Mouse (Mus musculus) liver, embryonic 13.5 days (tissue): ENCODE measurements around the gene Olfr223. TPM values are rescaled to one million over a fixed set of nuclear protein-coding genes. Genes with fewer than 3 reads are reported as not detected.
"Not testable (repeated sequence)": the region's sequence is repeated elsewhere in the genome, so short reads cannot be mapped to it uniquely, and the experiment has no call there.

Experiments used
- ATAC-seq: fragments of 200-750 bp; cut with Nextera tagmentation; 2 replicates; pipeline ENCODE4 v1.8.0; 2017; ENCODE audit warnings: low read depth, mild to moderate bottlenecking, moderate number of reproducible peaks, moderate library complexity
- DNase-seq: peaks from one replicate; pipeline ENCODE4 v3.0.0; 2022
- H3K27ac ChIP-seq: fragments of 300-500 bp; sonication (generic); 2 replicates; pipeline ENCODE4 v1.5.1; 2015; ENCODE audit warnings: moderate library complexity, mild to moderate bottlenecking, inconsistent platforms
- H3K27me3 ChIP-seq: fragments of 300-500 bp; sonication (generic); 2 replicates; pipeline ENCODE4 v1.6.1; 2015; ENCODE audit warnings: mild to moderate bottlenecking, inconsistent platforms
- H3K36me3 ChIP-seq: fragments of 300-500 bp; sonication (generic); 2 replicates; pipeline ENCODE4 v1.6.1; 2015; ENCODE audit warnings: mild to moderate bottlenecking, inconsistent platforms
- H3K4me1 ChIP-seq: fragments of 300-500 bp; sonication (generic); replicated peaks from 2 replicates; pipeline ENCODE4 v1.6.1; 2015; ENCODE audit warnings: inconsistent platforms
- H3K4me2 ChIP-seq: fragments of 300-500 bp; sonication (generic); 2 replicates; pipeline ENCODE4 v1.6.1; 2015; ENCODE audit warnings: inconsistent platforms, mild to moderate bottlenecking, moderate library complexity
- H3K4me3 ChIP-seq: fragments of 300-500 bp; sonication (generic); replicated peaks from 2 replicates; pipeline ENCODE4 v1.5.1; 2015; ENCODE audit warnings: mild to moderate bottlenecking, inconsistent platforms
- H3K9ac ChIP-seq: fragments of 300-500 bp; sonication (generic); 2 replicates; pipeline ENCODE4 v1.6.1; 2015; ENCODE audit warnings: mild to moderate bottlenecking, inconsistent platforms
- H3K9me3 ChIP-seq: fragments of 300-500 bp; sonication (generic); replicated peaks from 2 replicates; pipeline ENCODE4 v1.6.1; 2016; ENCODE audit warnings: inconsistent platforms
- WGBS: fragments of 180-500 bp; shearing (Covaris S2); methylation state at CpG from one replicate; pipeline ENCODE4 v1.1.7; 2015; ENCODE audit not compliant: insufficient replicate concordance; 5-methylcytosine and 5-hydroxymethylcytosine counted together
- polyA plus RNA-seq: library from polyadenylated mRNA; unstranded; fragments of >200 nt; fragmentation: Nextera tagmentation; extraction: Ambion mirVana; gene quantifications from 2 replicates; pipeline ENCODE4 v1.2.1, GENCODE M21; 2015

Olfr223 gene
- polyA plus RNA-seq, 1 experiment from 2014 or later: not detected

DNA sequence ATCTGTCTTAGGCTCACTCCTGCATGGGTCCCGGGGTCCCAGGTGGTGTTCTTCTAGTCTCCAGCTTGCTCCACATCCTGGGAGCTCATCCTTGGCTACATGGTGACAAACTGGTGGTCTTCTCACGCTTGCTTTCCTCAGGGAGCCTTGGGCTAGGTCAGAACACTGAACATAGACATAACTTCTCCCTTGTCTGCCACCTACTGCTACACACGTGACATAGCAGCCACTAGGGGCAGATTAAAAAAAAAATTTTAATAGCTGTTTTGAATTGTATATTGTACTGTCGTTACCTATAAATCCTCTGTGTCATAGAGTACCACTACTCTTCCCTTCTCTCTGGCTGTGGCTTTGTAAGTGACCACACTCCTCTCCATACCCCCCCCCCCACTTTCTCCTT, 3.0 kb upstream of the Olfr223 start:
- H3K27ac ChIP-seq: no peak overlapping the region
- H3K4me3 ChIP-seq: no peak overlapping the region
- H3K27me3 ChIP-seq: no peaks in the 10 kb centered on the region
- no peak for DNase-seq
- no peaks in the 10 kb centered on the region for H3K36me3 ChIP-seq
- no peaks in the 10 kb centered on the region for H3K9me3 ChIP-seq
- no peak overlapping the region for H3K9ac ChIP-seq
- H3K4me2 ChIP-seq: no peak overlapping the region
- H3K4me1 ChIP-seq: no peaks in the 10 kb centered on the region
- no peak for ATAC-seq
- WGBS: 27% methylated on average over 4 of the region's 4 CpGs

DNA sequence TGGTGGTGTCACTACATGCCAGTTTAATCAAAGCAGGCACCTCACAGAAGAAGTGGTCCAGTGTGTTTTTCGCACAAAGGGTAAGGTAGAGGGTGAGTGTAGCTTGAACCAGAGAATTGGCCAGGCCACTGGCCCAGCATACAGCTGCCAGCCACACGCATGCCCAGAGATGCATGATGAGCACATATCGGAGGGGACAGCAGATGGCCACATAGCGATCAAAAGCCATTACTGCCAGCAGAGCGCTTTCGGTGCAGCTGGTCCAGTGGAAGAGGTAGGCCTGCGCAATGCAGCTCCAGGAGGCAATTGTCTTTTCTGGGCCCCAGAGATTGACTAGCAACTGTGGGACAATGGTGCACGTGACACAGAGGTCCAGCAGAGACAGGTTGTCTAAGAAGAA, 3.6 kb downstream of the Olfr223 start:
- Histone ChIP-seq H3K27me3 (no peaks in the 10 kb centered on the region), H3K9me3 (no peaks in the 10 kb centered on the region), H3K4me1 (no peaks in the 10 kb centered on the region), H3K9ac (no peak overlapping the region), H3K36me3 (no peaks in the 10 kb centered on the region), H3K27ac (no peak overlapping the region), H3K4me2 (no peak overlapping the region), H3K4me3 (no peak overlapping the region)
- WGBS: 79% methylated on average over 8 of the region's 8 CpGs
- DNase-seq (no peak), ATAC-seq (no peak)

DNA sequence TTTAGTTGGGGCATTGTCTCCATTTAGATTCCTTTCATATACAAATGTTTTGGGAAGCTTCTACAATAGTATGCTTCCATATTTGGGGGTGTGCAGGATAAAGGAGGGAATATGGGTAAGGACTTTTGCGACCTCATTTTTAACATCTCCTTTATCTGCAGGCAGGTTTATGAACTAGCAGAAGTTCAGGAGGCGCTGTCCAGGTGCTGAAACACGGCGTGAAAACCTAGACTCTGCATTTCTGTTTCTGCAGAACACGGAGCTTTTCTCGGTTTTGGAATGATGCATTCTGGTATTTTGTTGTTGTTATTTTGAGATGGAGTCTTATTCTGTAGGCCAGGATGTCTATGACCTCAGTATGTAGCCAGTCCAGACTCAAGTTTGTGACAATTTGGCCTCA, 8.6 kb downstream of the Olfr223 start:
- DNase-seq (no peak), ATAC-seq (no peak)
- Histone ChIP-seq H3K9ac (no peak overlapping the region), H3K4me3 (no peak overlapping the region), H3K27ac (no peak overlapping the region), H3K9me3 (no peaks in the 10 kb centered on the region), H3K4me2 (no peak overlapping the region), H3K4me1 (no peaks in the 10 kb centered on the region), H3K27me3 (no peaks in the 10 kb centered on the region), H3K36me3 (no peaks in the 10 kb centered on the region)
- 19% methylated on average over 6 of the region's 6 CpGs for WGBS

DNA sequence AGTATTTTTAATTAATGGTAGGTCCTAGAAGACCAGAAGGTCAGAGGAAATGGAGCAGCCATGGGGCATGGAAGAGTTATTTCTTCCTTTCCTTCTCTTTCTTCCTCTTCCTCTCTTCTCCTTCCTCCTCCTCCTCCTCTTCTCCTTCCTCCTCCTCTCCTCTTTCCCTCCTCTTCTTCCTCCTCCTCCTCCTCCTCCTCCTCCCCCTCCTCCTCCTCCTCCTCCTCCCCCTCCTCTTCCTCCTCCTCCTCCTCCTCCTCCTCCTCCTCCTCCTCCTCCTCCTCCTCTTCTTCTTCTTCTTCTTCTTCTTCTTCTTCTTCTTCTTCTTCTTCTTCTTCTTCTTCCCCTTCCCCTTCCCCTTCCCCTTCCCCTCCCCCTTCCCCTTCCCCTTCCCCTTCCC, 17.0 kb downstream of the Olfr223 start, which contains the start of gene Olfr222:
Olfr222 (minus strand) TSS at position 101 of the 400 bp plus-strand sequence.
- not testable (repeated sequence) for H3K36me3 ChIP-seq, H3K27ac ChIP-seq, DNase-seq, H3K9ac ChIP-seq, H3K9me3 ChIP-seq, H3K4me3 ChIP-seq, H3K4me1 ChIP-seq, ATAC-seq, H3K4me2 ChIP-seq
- peaks cover 18% of the 10 kb centered on the region for H3K27me3 ChIP-seq

DNA sequence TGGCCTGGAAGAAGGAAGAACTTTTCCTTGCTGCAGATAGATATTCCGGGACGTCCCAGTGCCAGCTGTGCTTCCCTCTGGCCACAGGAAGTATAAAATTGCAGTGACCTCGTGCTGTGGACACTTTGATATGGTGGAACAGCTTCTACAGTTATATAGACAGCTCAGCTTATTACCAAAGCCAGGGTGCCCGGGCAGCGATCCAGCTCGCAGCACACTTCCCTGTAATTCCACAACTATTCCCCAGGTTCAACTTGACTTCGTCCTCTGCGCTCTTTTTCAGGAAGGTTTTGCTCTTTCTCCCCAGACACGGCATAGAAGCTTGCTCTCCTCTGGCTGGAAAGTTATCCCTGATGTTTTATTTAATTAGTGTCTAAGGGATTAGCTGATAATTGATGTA, 17.4 kb downstream of the Olfr223 start:
- no peak for DNase-seq
- H3K9me3 ChIP-seq: no peaks in the 10 kb centered on the region
- H3K9ac ChIP-seq: no peak overlapping the region
- H3K27ac ChIP-seq: no peak overlapping the region
- no peaks in the 10 kb centered on the region for H3K4me1 ChIP-seq
- WGBS: 45% methylated on average over 9 of the region's 9 CpGs
- H3K27me3 ChIP-seq: peaks cover 22% of the 10 kb centered on the region
- H3K36me3 ChIP-seq: no peaks in the 10 kb centered on the region
- no peak overlapping the region for H3K4me3 ChIP-seq
- no peak for ATAC-seq
- H3K4me2 ChIP-seq: no peak overlapping the region

DNA sequence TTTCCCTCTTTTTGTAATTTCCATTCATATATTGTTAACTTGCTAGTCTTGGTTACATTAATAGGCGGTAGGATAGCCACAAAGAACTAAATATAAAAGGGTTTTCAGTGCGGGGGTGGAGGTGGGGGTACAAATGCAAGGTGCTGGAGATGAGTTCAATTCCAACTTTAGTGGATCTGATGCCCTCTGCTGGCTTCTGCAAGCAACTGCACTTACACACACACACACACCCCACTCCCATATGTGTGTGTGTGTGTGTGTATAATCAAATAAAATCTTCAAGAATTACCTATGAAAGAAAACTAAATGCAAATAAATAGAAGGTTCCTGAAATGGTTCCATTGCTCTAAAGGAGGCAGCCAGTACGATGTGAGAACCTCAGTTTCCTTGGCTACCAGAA, 23.8 kb downstream of the Olfr223 start:
- DNase-seq (no peak), ATAC-seq (no peak)
- WGBS: 29% methylated on average over 3 of the region's 3 CpGs
- Histone ChIP-seq H3K4me1 (no peaks in the 10 kb centered on the region), H3K9me3 (no peaks in the 10 kb centered on the region), H3K27me3 (peaks cover 23% of the 10 kb centered on the region), H3K36me3 (no peaks in the 10 kb centered on the region), H3K9ac (no peak overlapping the region), H3K4me2 (no peak overlapping the region), H3K4me3 (no peak overlapping the region), H3K27ac (no peak overlapping the region)

DNA sequence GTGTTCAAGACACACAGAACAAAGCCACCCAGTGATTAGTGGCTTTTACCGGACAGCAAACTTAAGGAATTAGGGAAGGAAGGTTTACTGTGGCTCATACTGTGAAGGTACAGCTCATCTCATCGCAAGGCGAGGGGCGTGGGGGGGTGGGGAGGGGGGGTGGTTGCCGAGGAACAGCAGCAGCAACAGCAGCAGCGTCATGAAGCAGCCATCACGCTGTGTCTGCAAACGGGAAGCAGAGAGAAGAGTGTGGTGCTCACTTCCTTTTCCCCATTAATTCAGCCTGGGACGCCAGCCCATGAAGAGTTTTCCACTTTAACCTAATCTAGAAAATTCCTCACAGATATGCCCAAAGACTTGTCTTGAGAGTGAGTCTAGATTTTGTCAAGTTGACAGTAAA, 30.3 kb downstream of the Olfr223 start:
- WGBS: 56% methylated on average over 9 of the region's 9 CpGs
- ATAC-seq (no peak), DNase-seq (no peak)
- no peaks in the 10 kb centered on the region for H3K27me3 ChIP-seq
- no peak overlapping the region for H3K4me2 ChIP-seq
- no peaks in the 10 kb centered on the region for H3K9me3 ChIP-seq
- no peak overlapping the region for H3K4me3 ChIP-seq
- no peaks in the 10 kb centered on the region for H3K4me1 ChIP-seq
- H3K9ac ChIP-seq: no peak overlapping the region
- H3K27ac ChIP-seq: no peak overlapping the region
- H3K36me3 ChIP-seq: no peaks in the 10 kb centered on the region

DNA sequence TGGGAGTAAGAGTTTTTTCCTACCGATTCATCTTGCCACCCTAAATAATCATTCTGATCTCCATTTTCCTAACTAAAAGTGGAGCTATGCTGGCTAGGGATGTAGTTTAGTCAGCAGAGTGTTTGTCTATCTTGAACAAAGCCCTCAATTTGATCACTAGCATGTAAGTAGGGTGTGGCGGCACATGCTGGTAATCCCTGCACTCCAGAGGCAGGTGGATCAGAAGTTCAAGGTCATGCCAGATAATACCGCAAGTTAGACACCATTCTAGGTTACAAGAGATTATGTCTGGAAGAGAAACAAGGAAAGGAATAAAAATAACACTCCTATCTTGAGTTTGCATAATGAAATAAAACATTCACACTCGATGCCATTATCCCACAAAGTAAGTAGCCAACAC, 30.8 kb downstream of the Olfr223 start:
- ATAC-seq (no peak), DNase-seq (no peak)
- H3K9ac ChIP-seq: no peak overlapping the region
- no peaks in the 10 kb centered on the region for H3K27me3 ChIP-seq
- no peaks in the 10 kb centered on the region for H3K4me1 ChIP-seq
- no peak overlapping the region for H3K4me2 ChIP-seq
- no peaks in the 10 kb centered on the region for H3K9me3 ChIP-seq
- no peaks in the 10 kb centered on the region for H3K36me3 ChIP-seq
- WGBS: 73% methylated on average over 4 of the region's 4 CpGs
- no peak overlapping the region for H3K27ac ChIP-seq
- no peak overlapping the region for H3K4me3 ChIP-seq

DNA sequence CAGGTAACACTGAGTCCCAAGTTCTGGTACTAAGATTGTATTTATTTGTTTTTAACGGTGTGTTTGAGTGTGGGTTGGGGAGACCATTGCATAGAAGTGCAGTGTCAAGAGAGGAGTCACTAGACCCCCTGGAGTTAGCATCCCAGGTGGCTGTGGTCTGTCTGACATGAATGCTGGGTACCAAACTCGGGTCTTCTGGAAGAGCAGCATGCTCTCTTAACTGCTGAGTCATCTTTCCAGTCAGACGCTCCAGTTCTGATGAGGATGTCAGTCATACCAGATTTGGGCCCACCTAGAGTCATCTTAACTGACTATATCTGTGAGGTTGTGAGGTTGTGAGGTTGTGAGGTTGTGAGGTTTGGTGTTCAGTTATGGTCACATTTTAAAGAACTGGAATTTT, 32.2 kb downstream of the Olfr223 start:
- H3K27ac ChIP-seq: no peak overlapping the region
- H3K4me1 ChIP-seq: no peaks in the 10 kb centered on the region
- no peak overlapping the region for H3K9ac ChIP-seq
- ATAC-seq (no peak), DNase-seq (no peak)
- H3K4me3 ChIP-seq: no peak overlapping the region
- no peaks in the 10 kb centered on the region for H3K27me3 ChIP-seq
- WGBS: 44% methylated on average over 3 of the region's 3 CpGs
- H3K36me3 ChIP-seq: no peaks in the 10 kb centered on the region
- no peak overlapping the region for H3K4me2 ChIP-seq
- no peaks in the 10 kb centered on the region for H3K9me3 ChIP-seq

DNA sequence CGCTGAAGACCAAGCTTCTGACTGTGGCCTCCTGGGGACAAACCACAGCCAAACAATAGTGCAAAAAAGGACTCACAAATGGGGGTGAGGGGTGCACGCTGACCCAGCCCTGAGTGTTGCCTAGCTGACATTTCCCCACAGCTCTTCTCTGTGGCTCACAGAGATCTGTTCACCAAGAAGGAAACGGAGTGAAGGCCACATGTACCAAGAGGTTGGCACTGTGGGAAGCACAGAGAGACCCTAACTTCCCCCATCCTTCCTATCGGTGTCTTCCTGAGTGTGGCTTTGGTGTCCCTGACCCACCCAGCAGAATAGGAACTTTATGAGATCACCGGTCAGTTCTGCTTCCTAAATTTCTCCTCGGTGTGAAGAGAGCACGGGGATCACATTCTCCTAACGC, 38.6 kb downstream of the Olfr223 start:
- DNase-seq: no peak
- 24% methylated on average over 8 of the region's 8 CpGs for WGBS

DNA sequence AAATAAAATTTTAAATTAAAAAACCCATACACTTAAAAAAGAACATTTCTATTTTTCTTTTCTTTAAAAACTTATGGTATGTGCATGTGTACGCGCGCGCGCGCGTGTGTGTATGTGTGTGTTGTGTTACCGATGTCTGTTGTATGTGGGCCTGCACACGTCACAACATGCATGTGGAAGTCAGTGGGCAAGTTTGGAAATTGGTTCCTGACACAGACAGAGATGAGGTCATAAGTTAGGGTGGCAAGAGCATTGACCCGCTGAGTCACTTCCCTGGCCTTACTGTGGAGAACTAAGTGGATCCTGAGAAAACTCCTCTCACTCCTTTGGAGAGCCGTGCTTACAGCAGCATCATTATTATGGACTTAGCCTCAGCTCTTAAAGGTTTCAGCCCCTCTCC, 39.0 kb downstream of the Olfr223 start:
- H3K9ac ChIP-seq: no peak overlapping the region
- no peak overlapping the region for H3K4me2 ChIP-seq
- no peaks in the 10 kb centered on the region for H3K36me3 ChIP-seq
- H3K4me3 ChIP-seq: no peak overlapping the region
- no peak for DNase-seq
- no peaks in the 10 kb centered on the region for H3K4me1 ChIP-seq
- WGBS: 79% methylated on average over 11 of the region's 11 CpGs
- no peak for ATAC-seq
- H3K27me3 ChIP-seq: no peaks in the 10 kb centered on the region
- no peak overlapping the region for H3K27ac ChIP-seq
- H3K9me3 ChIP-seq: no peaks in the 10 kb centered on the region

More for the DNA sequence above, 38.6 kb downstream of the Olfr223 start:
- no peaks in the 10 kb centered on the region for H3K4me1 ChIP-seq
- H3K4me2 ChIP-seq: no peak overlapping the region
- H3K9ac ChIP-seq: no peak overlapping the region
- H3K36me3 ChIP-seq: no peaks in the 10 kb centered on the region
- no peak for ATAC-seq
- H3K4me3 ChIP-seq: no peak overlapping the region
- H3K27me3 ChIP-seq: no peaks in the 10 kb centered on the region
- H3K9me3 ChIP-seq: no peaks in the 10 kb centered on the region
- H3K27ac ChIP-seq: no peak overlapping the region

DNA sequence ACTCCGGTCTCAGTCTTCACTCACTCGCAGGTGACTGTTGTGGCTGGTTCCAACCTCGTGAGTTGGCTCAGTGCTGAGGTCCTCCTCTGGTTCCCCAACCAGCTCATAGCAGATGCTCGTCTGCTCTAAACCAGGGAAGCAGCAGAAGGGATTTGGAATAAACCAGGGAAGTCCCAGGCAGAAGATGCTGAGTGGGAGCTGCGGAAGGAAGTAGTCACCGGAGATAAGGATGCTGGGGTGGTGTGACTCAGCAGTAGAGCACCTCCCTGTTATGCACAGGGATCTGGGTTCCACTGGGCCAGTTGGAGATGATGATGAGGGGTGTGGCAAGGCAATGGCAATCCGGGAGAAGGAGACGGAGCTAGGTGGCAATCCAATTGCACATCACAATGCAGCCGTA, 49.1 kb downstream of the Olfr223 start:
- H3K4me3 ChIP-seq: no peak overlapping the region
- H3K4me2 ChIP-seq: no peak overlapping the region
- H3K36me3 ChIP-seq: no peaks in the 10 kb centered on the region
- DNase-seq: no peak
- H3K9me3 ChIP-seq: no peaks in the 10 kb centered on the region
- H3K27ac ChIP-seq: no peak overlapping the region
- H3K9ac ChIP-seq: no peak overlapping the region
- H3K27me3 ChIP-seq: no peaks in the 10 kb centered on the region
- 64% methylated on average over 9 of the region's 9 CpGs for WGBS
- 0 out of 2 replicates have a peak, but pooled peaks cover 5% of the 10 kb centered on the region for H3K4me1 ChIP-seq
- no peak for ATAC-seq
